16 mouse cellular contexts compared by ENCODE assay signal in genomic region chr7:65378818-65379565, GRCm38 (mm10).
DNase-seq lines count a peak whose midpoint lies in the region; ATAC-seq and TF ChIP-seq lines count a peak whose summit lies in the region.
"Had no signal": no experiment of that assay in that cellular context is flagged by ENCODE, and none has a peak within 500 bp of the region (broad histone marks: within the 10 kb centered on the region; RNA-seq: fewer than 3 reads in every experiment).

No protein-coding gene starts in this region.

- ATAC-seq in heart, embryonic 11.5 days (replicated peaks; ENCODE audit: insufficient number of reproducible peaks, low FRiP score, low TSS enrichment) = no peak
- ATAC-seq in kidney, embryonic 15.5 days (replicated peaks; ENCODE audit: low FRiP score) = no peak
- no peak for ATAC-seq in kidney, embryonic 14.5 days (ENCODE audit: low FRiP score, low TSS enrichment)
- no peak for ATAC-seq in midbrain, embryonic 12.5 days (ENCODE audit: low FRiP score, low read depth)
- ATAC-seq in midbrain, embryonic 16.5 days = no peak
- ATAC-seq in liver, postnatal 0 days = no peak
- ATAC-seq: liver, embryonic 12.5 days had no signal

- 42% methylated on average over 9 of the region's 9 CpGs for WGBS in heart, embryonic 11.5 days (ENCODE audit: insufficient replicate concordance)
- 45% methylated on average over 9 of the region's 9 CpGs for WGBS in kidney, embryonic 15.5 days
- 41% methylated on average over 9 of the region's 9 CpGs for WGBS in kidney, embryonic 14.5 days
- 63% methylated on average over 9 of the region's 9 CpGs for WGBS in midbrain, embryonic 12.5 days
- 69% methylated on average over 9 of the region's 9 CpGs for WGBS in midbrain, embryonic 16.5 days
- 26% methylated on average over 9 of the region's 9 CpGs for WGBS in liver, postnatal 0 days (ENCODE audit: insufficient replicate concordance)

- H3K4me2 ChIP-seq in heart, embryonic 11.5 days = no peak overlapping the region
- H3K4me2 ChIP-seq in kidney, embryonic 15.5 days = no peak overlapping the region
- no peak overlapping the region for H3K4me2 ChIP-seq in kidney, embryonic 14.5 days (replicated peaks; ENCODE audit: low read depth, low read length)
- H3K4me2 ChIP-seq in midbrain, embryonic 12.5 days (replicated peaks) = no peak overlapping the region
- H3K4me2 ChIP-seq in midbrain, embryonic 16.5 days (ENCODE audit: low read length) = no peak overlapping the region
- no peak overlapping the region for H3K4me2 ChIP-seq in liver, postnatal 0 days (ENCODE audit: low read depth, low read length)
- H3K4me2 ChIP-seq: liver, embryonic 12.5 days; stomach, embryonic 15.5 days had no signal

- no peaks in the 10 kb centered on the region for H3K9me3 ChIP-seq in heart, embryonic 11.5 days (replicated peaks; ENCODE audit: control insufficient read depth, low read length)
- no peaks in the 10 kb centered on the region for H3K9me3 ChIP-seq in kidney, embryonic 15.5 days (replicated peaks)
- no peaks in the 10 kb centered on the region for H3K9me3 ChIP-seq in kidney, embryonic 14.5 days (ENCODE audit: control insufficient read depth, low read length)
- no peaks in the 10 kb centered on the region for H3K9me3 ChIP-seq in midbrain, embryonic 12.5 days
- H3K9me3 ChIP-seq in midbrain, embryonic 16.5 days (replicated peaks; ENCODE audit: control insufficient read depth, low read length, poor library complexity, severe bottlenecking) = no peaks in the 10 kb centered on the region
- H3K9me3 ChIP-seq in liver, postnatal 0 days (ENCODE audit: low read length) = no peaks in the 10 kb centered on the region
- H3K9me3 ChIP-seq: limb, embryonic 10.5 days; liver, embryonic 12.5 days; stomach, embryonic 15.5 days had no signal

- H3K9ac ChIP-seq in heart, embryonic 11.5 days (ENCODE audit: low read depth, low read length) = no peak overlapping the region
- H3K9ac ChIP-seq in kidney, embryonic 15.5 days = no peak overlapping the region
- no peak overlapping the region for H3K9ac ChIP-seq in kidney, embryonic 14.5 days (ENCODE audit: low read depth, low read length)
- H3K9ac ChIP-seq in midbrain, embryonic 12.5 days (replicated peaks) = no peak overlapping the region
- no peak overlapping the region for H3K9ac ChIP-seq in midbrain, embryonic 16.5 days (ENCODE audit: low read depth, low read length)
- H3K9ac ChIP-seq in liver, postnatal 0 days (replicated peaks) = no peak overlapping the region
- H3K9ac ChIP-seq: liver, embryonic 12.5 days; stomach, embryonic 15.5 days had no signal

- no peak for DNase-seq in heart, adult 8-10 months (ENCODE audit: low spot score)
- DNase-seq in lung, postnatal 36 days = peak; percentile 59
- DNase-seq in liver, postnatal 0 days = no peak
- DNase-seq: adrenal gland, adult 2 months; cerebellum, adult 2 months; kidney, postnatal 25 days; spleen, adult 18-20 months; thymus, postnatal 25 days had no signal

- H3K36me3 ChIP-seq in heart, embryonic 11.5 days (ENCODE audit: control insufficient read depth, insufficient read depth, low read length) = no peaks in the 10 kb centered on the region
- H3K36me3 ChIP-seq in kidney, embryonic 15.5 days = no peaks in the 10 kb centered on the region
- H3K36me3 ChIP-seq in kidney, embryonic 14.5 days (ENCODE audit: control insufficient read depth, insufficient read depth, low read length) = no peaks in the 10 kb centered on the region
- H3K36me3 ChIP-seq in midbrain, embryonic 12.5 days = no peaks in the 10 kb centered on the region
- no peaks in the 10 kb centered on the region for H3K36me3 ChIP-seq in midbrain, embryonic 16.5 days (ENCODE audit: control insufficient read depth, insufficient read depth, low read length)
- H3K36me3 ChIP-seq in liver, postnatal 0 days (replicated peaks; ENCODE audit: insufficient read depth, low read length) = no peaks in the 10 kb centered on the region
- H3K36me3 ChIP-seq: limb, embryonic 10.5 days; liver, embryonic 12.5 days; stomach, embryonic 15.5 days had no signal

- no peak for TF ChIP-seq CTCF in liver, postnatal 0 days (IDR thresholded peaks at IDR 0.05; ENCODE audit: low read depth)

- no peak overlapping the region for H3K4me3 ChIP-seq in heart, embryonic 11.5 days (ENCODE audit: low read depth, low read length)
- H3K4me3 ChIP-seq in kidney, embryonic 15.5 days (replicated peaks) = no peak overlapping the region
- H3K4me3 ChIP-seq in kidney, embryonic 14.5 days (ENCODE audit: low read length) = no peak overlapping the region
- no peak overlapping the region for H3K4me3 ChIP-seq in midbrain, embryonic 12.5 days
- no peak overlapping the region for H3K4me3 ChIP-seq in midbrain, embryonic 16.5 days (ENCODE audit: low read depth, low read length)
- H3K4me3 ChIP-seq in liver, postnatal 0 days (ENCODE audit: low read depth, low read length) = no peak overlapping the region
- H3K4me3 ChIP-seq: limb, embryonic 10.5 days; liver, embryonic 12.5 days; stomach, embryonic 15.5 days had no signal

- peak overlapping the region; percentile 46; the same call in 1 of the 2 replicates for H3K27ac ChIP-seq in heart, embryonic 11.5 days (ENCODE audit: low read depth, low read length)
- H3K27ac ChIP-seq in kidney, embryonic 15.5 days = peak overlapping the region; percentile 19
- no peak overlapping the region for H3K27ac ChIP-seq in kidney, embryonic 14.5 days (ENCODE audit: low read depth, low read length)
- H3K27ac ChIP-seq in midbrain, embryonic 12.5 days (replicated peaks) = 0 out of 2 replicates have a peak overlapping the region, but pooled peaks have one; percentile 15
- no peak overlapping the region for H3K27ac ChIP-seq in midbrain, embryonic 16.5 days (ENCODE audit: low read length)
- no peak overlapping the region; the same call in 1 of the 2 replicates for H3K27ac ChIP-seq in liver, postnatal 0 days (ENCODE audit: low read depth)
- H3K27ac ChIP-seq: limb, embryonic 10.5 days; liver, embryonic 12.5 days; stomach, embryonic 15.5 days had no signal

- peaks cover 14% of the 10 kb centered on the region for H3K4me1 ChIP-seq in heart, embryonic 11.5 days (ENCODE audit: control insufficient read depth, insufficient read depth, low read length)
- peaks cover 17% of the 10 kb centered on the region for H3K4me1 ChIP-seq in kidney, embryonic 15.5 days
- peaks cover 3% of the 10 kb centered on the region for H3K4me1 ChIP-seq in kidney, embryonic 14.5 days (ENCODE audit: control insufficient read depth, insufficient read depth, low read length)
- no peaks in the 10 kb centered on the region for H3K4me1 ChIP-seq in midbrain, embryonic 12.5 days
- 0 out of 2 replicates have a peak, but pooled peaks cover 3% of the 10 kb centered on the region for H3K4me1 ChIP-seq in midbrain, embryonic 16.5 days (ENCODE audit: control insufficient read depth, insufficient read depth, low read length)
- H3K4me1 ChIP-seq in liver, postnatal 0 days (ENCODE audit: insufficient read depth) = no peaks in the 10 kb centered on the region
- H3K4me1 ChIP-seq: liver, embryonic 12.5 days had no signal

- TF ChIP-seq EP300 in liver, postnatal 0 days (IDR thresholded peaks at IDR 0.05; ENCODE audit: low read depth) = no peak

- H3K27me3 ChIP-seq in heart, embryonic 11.5 days (ENCODE audit: control insufficient read depth, insufficient read depth, low read length) = no peaks in the 10 kb centered on the region
- H3K27me3 ChIP-seq in kidney, embryonic 15.5 days = no peaks in the 10 kb centered on the region
- H3K27me3 ChIP-seq in kidney, embryonic 14.5 days (ENCODE audit: control insufficient read depth, insufficient read depth, low read length) = no peaks in the 10 kb centered on the region
- no peaks in the 10 kb centered on the region for H3K27me3 ChIP-seq in midbrain, embryonic 12.5 days
- no peaks in the 10 kb centered on the region for H3K27me3 ChIP-seq in midbrain, embryonic 16.5 days (ENCODE audit: control insufficient read depth, insufficient read depth, low read depth, low read length)
- H3K27me3 ChIP-seq in liver, postnatal 0 days (ENCODE audit: insufficient read depth, low read length) = peaks cover 15% of the 10 kb centered on the region; the same call in 1 of the 2 replicates
- H3K27me3 ChIP-seq: stomach, embryonic 15.5 days had no signal

Comparison
In these comparisons a context has a peak if more than half of its experiments do, and no peak if none do; other contexts are left out.
1. H3K27ac ChIP-seq: peak in heart, embryonic 11.5 days (single experiment), kidney, embryonic 15.5 days (single experiment) and midbrain, embryonic 12.5 days (single experiment); none in kidney, embryonic 14.5 days (single experiment), midbrain, embryonic 16.5 days (single experiment) and liver, postnatal 0 days (single experiment).